Mouse (Mus musculus) liver, embryonic 14.5 days (tissue): Measurements from ENCODE around the gene Cbfb. TPM values are rescaled to one million over a fixed set of nuclear protein-coding genes. Genes with fewer than 3 reads are reported as not detected.
A peak's percentile ranks its signal among the peaks of the same experiment; 100 is the strongest.
"Not testable (repeated sequence)": the region's sequence is repeated elsewhere in the genome, so short reads cannot be mapped to it uniquely, and the experiment has no call there.

Experiments
- ATAC-seq: fragments of 200-750 bp; cut with Nextera tagmentation; 2 replicates; pipeline ENCODE4 v1.8.0; 2017; ENCODE audit warnings: moderate number of reproducible peaks, mild to moderate bottlenecking, moderate library complexity; ENCODE audit not compliant: insufficient read depth
- DNase-seq, 3 experiments: peaks; one replicate each; pipeline ENCODE4 v3.0.0-alpha.2; 2012 to 2013; ENCODE audit warnings: low read depth in 3 of 3, low spot score in 3 of 3
- H3K27ac ChIP-seq: fragments of 300-500 bp; sonication (generic); 2 replicates; pipeline ENCODE4 v1.5.1; 2014; ENCODE audit warnings: moderate library complexity, mild to moderate bottlenecking, control low read depth, inconsistent platforms
- H3K27me3 ChIP-seq: fragments of 300-500 bp; sonication (generic); 2 replicates; pipeline ENCODE4 v1.6.1; 2014; ENCODE audit warnings: mild to moderate bottlenecking, low read length, moderate library complexity; ENCODE audit not compliant: control insufficient read depth, insufficient read depth
- H3K36me3 ChIP-seq: fragments of 300-500 bp; sonication (generic); replicated peaks from 2 replicates; pipeline ENCODE4 v1.6.1; 2014; ENCODE audit warnings: low read depth; ENCODE audit not compliant: control insufficient read depth, insufficient read depth
- H3K4me1 ChIP-seq, 2 experiments: fragments of 200-500 bp in 1 of 2; fragments of 300-500 bp in 1 of 2; sonication (generic) in 1 of 2; replicated peaks; 2 replicates each; pipeline ENCODE4 v1.6.1; 2012 to 2014; ENCODE audit warnings: antibody characterized with exemption in 1 of 2, inconsistent platforms in 1 of 2, low read length in 1 of 2; ENCODE audit not compliant: control insufficient read depth in 2 of 2, insufficient read depth in 2 of 2
- H3K4me2 ChIP-seq: fragments of 300-500 bp; sonication (generic); 2 replicates; pipeline ENCODE4 v1.6.1; 2014; ENCODE audit warnings: low read depth, mild to moderate bottlenecking, control low read depth, moderate library complexity
- H3K4me3 ChIP-seq, 2 experiments: fragments of 200-500 bp in 1 of 2; fragments of 300-500 bp in 1 of 2; sonication (generic) in 1 of 2; 2 replicates each; pipeline ENCODE4 v1.5.1; 2012 to 2014; ENCODE audit warnings: low read depth in 2 of 2, low read length in 2 of 2, mild to moderate bottlenecking in 2 of 2, control low read depth in 1 of 2, inconsistent platforms in 1 of 2, moderate library complexity in 1 of 2; ENCODE audit not compliant: insufficient read depth in 1 of 2
- H3K9ac ChIP-seq: fragments of 300-500 bp; sonication (generic); replicated peaks from 2 replicates; pipeline ENCODE4 v1.6.1; 2014; ENCODE audit warnings: mild to moderate bottlenecking, control low read depth, moderate library complexity
- H3K9me3 ChIP-seq: fragments of 300-500 bp; sonication (generic); 2 replicates; pipeline ENCODE4 v1.6.1; 2016; ENCODE audit warnings: low read length, mixed read lengths; ENCODE audit not compliant: control insufficient read depth
- CTCF ChIP-seq: IDR thresholded peaks from 2 replicates; pipeline ENCODE4 v1.5.1; 2016; ENCODE audit warnings: antibody characterized with exemption, low read depth, control low read depth
- EP300 ChIP-seq: IDR thresholded peaks from 2 replicates; pipeline ENCODE4 v1.6.1; 2016; ENCODE audit warnings: antibody characterized with exemption, low read depth
- WGBS: fragments of 180-500 bp; shearing (Covaris S2); extraction: QIAGEN DNeasy Blood & Tissue Kit; methylation state at CpG from one replicate; pipeline ENCODE4 v1.1.7; 2014; ENCODE audit not compliant: insufficient replicate concordance; 5-methylcytosine and 5-hydroxymethylcytosine counted together
- polyA plus RNA-seq, 2 experiments: library from polyadenylated mRNA; depleted of rRNA in 1 of 2; stranded (reverse) in 1 of 2; unstranded in 1 of 2; fragments of >200 nt; fragmentation: Nextera tagmentation in 1 of 2; extraction: Ambion mirVana in 1 of 2; gene quantifications; 2 replicates each; pipeline versions ENCODE4 v1.2.1 to v1.2.3; 2012 to 2014

Gene Cbfb
- polyA plus RNA-seq, 2 experiments: 5.8 to 7.5 TPM

- no peak for ATAC-seq
- TF ChIP-seq CTCF: no peak
- TF ChIP-seq EP300: no peak
- peaks cover 10% of the 10 kb centered on the region for H3K36me3 ChIP-seq
- 67% methylated on average over 12 of the region's 12 CpGs for WGBS
- DNase-seq: no peak
- H3K4me1 ChIP-seq: peaks cover 11 to 14% of the 10 kb centered on the region in 2 experiments
- H3K9ac ChIP-seq: no peak overlapping the region
- no peaks in the 10 kb centered on the region for H3K27me3 ChIP-seq
- no peak overlapping the region for H3K27ac ChIP-seq
- no peak overlapping the region for H3K4me3 ChIP-seq
- no peak overlapping the region for H3K4me2 ChIP-seq
- H3K9me3 ChIP-seq: no peaks in the 10 kb centered on the region
Observed at GRCm38 (mm10) chr8:105231503-105232320, 61.2 kb downstream of the Cbfb start.

- not testable (repeated sequence) for H3K27me3 ChIP-seq, H3K9me3 ChIP-seq, H3K9ac ChIP-seq, H3K36me3 ChIP-seq, ATAC-seq, H3K27ac ChIP-seq, H3K4me2 ChIP-seq, H3K4me3 ChIP-seq, DNase-seq
- H3K4me1 ChIP-seq: peaks cover 11 to 12% of the 10 kb centered on the region in 2 experiments
- 79% methylated on average over 4 of the region's 4 CpGs for WGBS
Observed at GRCm38 (mm10) chr8:105232321-105232693, 61.8 kb downstream of the Cbfb start.

DNA sequence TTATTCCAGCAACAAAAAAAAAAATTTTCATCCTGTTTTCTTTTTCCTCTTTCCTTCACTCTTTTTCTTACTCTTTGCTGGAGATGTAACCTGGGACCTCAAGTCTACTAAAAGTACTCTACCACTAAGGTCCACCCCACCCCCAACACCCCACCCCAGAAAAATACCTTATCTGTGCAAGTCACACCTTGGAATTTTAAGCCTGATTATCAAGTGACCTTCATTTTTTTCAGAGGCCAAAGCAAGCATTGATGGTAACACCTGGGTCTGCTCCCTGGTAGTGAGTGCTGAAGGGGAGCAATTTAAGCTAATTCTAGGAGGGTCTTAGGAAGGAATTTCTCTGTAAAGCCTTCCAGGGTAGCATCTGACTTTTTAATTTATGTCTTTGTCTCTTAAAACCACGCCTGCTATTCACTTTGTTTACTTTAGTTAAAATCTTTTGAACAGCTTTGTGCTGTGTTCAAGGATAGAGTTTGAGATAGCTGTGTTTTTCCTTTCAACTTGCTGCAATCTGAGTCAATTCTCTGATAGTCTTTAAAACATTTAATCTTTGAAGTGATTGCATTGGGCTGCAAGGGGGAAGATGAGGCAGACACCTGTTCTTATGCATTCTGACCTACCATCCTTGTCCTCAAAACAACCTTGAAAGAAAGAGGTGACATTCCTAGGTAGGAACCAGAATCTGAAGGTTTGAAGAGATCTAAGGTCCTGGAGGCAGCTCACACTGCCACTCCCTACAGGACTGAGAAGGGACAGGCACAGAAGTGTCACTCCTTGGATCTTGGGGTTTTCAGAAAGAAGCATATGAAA, 62.9 kb downstream of the Cbfb start:
- Histone ChIP-seq H3K4me1 (peaks cover 11 to 14% of the 10 kb centered on the region in 2 experiments), H3K4me3 (no peak overlapping the region), H3K9me3 (no peaks in the 10 kb centered on the region), H3K27ac (no peak overlapping the region), H3K36me3 (peaks cover 10% of the 10 kb centered on the region), H3K9ac (no peak overlapping the region; the same call in 1 of the 2 replicates), H3K4me2 (peak overlapping the region; percentile 41), H3K27me3 (no peaks in the 10 kb centered on the region)
- no peak for TF ChIP-seq CTCF
- no peak for TF ChIP-seq EP300
- DNase-seq: no peak
- ATAC-seq: no peak; the same call in 1 of the 2 replicates
- WGBS: 58% methylated on average over 1 of the region's 1 CpGs

- DNase-seq: no peak
- no peak overlapping the region for H3K4me2 ChIP-seq
- peaks cover 11 to 14% of the 10 kb centered on the region in 2 experiments for H3K4me1 ChIP-seq
- WGBS: 81% methylated on average over 1 of the region's 1 CpGs
- H3K4me3 ChIP-seq: no peak overlapping the region
- H3K27me3 ChIP-seq: no peaks in the 10 kb centered on the region
- H3K9me3 ChIP-seq: no peaks in the 10 kb centered on the region
- H3K9ac ChIP-seq: no peak overlapping the region
- peaks cover 21% of the 10 kb centered on the region for H3K36me3 ChIP-seq
- no peak for ATAC-seq
- H3K27ac ChIP-seq: no peak overlapping the region
- TF ChIP-seq CTCF: no peak
- no peak for TF ChIP-seq EP300
Observed at GRCm38 (mm10) chr8:105235206-105235605, 64.7 kb downstream of the Cbfb start.
